Mouse (Mus musculus) brain, embryonic 18.5 days (tissue): ENCODE results near the gene Prl4a1.
"Not testable (repeated sequence)": the region's sequence is repeated elsewhere in the genome, so short reads cannot be mapped to it uniquely, and the experiment has no call there.

Experiments used
- DNase-seq: peaks from one replicate; pipeline ENCODE4 v3.0.0-alpha.2; 2012; ENCODE audit warnings: low read depth, low spot score

The Prl4a1 gene

DNA sequence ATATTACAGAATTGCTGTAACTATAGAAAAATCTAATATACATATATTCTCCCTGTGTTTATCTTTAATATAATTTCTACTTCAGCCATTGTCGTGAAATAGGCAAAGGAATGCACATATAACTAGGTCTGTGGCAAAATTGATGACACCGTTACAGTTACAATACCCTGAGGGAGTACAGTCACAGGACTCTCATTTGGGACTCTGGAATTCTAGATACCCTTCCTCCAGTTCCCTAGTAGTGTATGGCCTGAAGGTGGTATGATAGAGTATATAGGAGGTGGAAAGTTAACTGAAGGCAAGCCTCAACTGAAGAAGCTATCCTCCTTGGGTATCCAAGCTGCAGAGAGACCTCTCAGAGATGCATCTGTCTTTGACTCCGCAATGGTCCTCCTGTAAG is at the start of gene Prl4a1:
Gene Prl4a1 (plus strand): TSS at position 301 of the 400 bp plus-strand sequence.
- DNase-seq: no peak

DNA sequence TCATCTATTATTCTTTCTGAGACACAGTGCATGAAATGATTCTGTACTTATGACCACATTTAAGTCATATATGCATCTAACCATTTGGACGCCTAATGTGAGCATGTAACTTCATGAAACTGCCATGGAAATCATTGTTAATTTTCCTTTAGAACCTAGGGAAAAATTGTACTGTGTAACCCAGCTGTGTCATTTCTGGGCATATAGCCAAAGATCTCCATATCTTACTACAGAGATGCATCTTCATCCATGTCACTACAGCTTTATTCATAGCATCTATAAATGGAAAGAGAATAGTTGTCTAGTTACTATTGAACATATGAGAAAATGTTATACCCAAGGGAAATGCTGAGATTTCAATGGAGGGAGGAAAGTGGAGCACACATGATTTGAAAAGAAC is 43.1 kb upstream of the Prl4a1 start:
- no peak for DNase-seq

DNA sequence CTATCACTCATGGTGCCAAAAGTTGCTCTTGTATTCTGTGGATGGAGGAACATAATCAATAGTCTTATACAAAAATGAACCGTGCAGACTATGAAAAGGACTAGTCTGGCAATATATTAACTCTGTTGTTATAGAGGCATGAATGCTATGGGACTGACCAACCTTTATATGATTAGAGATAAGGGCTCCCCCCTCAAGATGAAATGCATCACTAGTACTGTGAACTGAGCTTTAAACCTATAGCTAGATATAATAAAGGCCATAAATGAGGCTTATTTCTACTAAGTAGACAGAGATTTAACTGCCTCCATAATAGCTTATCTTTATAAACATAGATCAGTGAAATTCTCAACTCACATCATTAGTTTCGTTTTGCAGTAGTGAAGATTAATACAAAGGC is 41.7 kb upstream of the Prl4a1 start:
- DNase-seq: not testable (repeated sequence)

DNA sequence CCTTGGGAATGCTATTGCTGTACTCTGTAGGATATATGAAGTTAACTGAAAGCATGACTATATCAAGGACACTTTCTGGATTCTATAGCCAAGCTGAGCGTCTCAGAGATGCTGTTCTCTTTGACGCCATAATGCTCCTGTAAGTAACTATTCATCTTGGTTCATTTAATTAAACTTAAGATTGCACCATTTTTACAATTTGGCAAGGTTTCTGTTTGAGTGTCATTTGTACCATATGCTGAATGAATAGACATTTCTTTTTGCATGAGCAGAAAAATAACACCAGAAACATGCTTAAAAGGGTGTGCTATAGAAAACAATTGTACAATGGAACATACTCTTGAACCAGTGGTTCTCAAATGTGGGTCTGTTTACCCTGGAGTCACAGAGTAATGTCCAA is 38.4 kb upstream of the Prl4a1 start:
- peak; percentile 12 for DNase-seq

DNA sequence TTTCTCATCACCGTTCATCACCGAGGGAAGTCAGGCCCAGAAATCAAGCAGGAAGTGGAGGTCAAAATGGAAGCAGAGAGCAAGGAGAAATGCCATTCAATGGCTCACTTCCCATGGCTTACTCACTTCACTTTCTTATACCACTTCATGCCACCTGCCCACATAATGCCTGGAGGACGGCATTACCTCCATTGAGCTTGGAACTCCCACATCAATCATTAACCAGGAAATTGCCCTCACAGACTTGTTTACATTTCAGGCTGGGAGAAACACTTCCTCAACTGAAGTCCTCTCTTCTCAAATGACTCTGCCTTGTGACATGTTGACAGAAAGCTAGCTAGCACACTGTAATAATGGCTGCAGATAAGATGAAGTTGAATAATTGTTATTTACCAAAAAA is 19.5 kb upstream of the Prl4a1 start:
- DNase-seq: not testable (repeated sequence)

DNA sequence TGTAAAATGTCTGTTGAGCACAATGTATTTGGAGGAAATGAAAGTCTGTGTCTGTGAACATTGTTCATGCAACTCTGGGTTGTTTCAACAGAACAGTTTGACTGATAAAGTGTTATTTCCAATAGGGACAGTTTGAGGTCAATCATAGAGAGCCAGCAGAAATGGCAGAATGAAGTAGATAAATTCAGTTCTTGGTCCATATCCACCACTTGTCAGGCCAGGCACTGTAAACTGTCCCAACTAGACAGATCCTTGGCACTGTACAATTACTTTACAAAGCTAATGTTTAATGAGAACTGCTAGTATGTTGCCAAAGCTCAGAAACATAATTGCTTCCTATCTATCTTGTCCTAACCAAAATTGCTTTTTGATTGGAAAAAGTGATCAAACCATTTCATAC is 13.3 kb downstream of the Prl4a1 start:
- no peak for DNase-seq

DNA sequence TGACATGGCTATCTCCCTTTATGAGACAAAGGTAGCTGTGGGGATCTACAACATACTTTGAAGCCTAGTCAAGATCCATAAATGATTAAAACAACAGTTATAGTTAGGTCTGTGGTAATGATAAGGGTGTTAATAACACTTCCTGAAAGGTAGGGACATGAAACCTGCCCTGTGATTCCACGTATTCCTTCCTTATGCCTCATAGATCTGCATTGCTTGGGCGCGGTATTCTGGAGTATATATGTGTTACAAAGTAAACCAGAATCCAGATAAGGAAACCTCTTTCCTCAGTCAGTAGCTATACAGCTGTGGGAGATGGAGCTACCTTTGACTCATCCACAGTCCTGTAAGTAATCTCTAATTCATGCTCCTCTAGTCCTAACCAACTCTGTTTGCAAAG is 53.3 kb downstream of the Prl4a1 start:
- DNase-seq: no peak
